Mouse (Mus musculus): Measurements from ENCODE around the gene Slc6a18. TPM values are rescaled to one million over a fixed set of nuclear protein-coding genes. Genes with fewer than 3 reads are reported as not detected.

The Slc6a18 gene
- polyA plus RNA-seq (2015; fragmentation: Nextera tagmentation; extraction: Ambion mirVana), result 75.5 and 76.6 TPM in 2 replicates

DNA sequence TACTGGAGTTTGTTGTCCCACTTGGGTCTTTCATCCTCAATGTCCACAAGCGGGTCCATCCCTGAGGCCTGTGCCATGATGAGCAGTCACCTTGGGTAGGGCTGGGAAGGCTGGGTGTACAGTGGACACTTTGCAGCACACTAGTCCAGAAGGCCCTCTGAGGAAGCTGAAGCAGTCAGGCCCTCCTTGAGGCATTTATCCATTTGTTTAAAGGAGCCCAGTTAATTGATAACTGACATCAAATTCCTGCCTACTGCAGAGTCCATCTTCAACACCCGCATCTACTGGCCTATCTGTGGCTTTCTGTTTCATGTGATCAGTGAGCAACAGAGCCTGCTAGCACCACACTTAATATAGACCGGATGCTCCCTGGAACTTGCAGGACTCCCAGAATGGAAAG is at the start of gene Slc6a18:
Gene Slc6a18, minus strand, starts transcription at position 171 of the 400 bp plus-strand sequence.
- H3K27me3 ChIP-seq (ENCODE audit: insufficient read depth, low read length), result no peaks in the 10 kb centered on the region
- H3K4me3 ChIP-seq (replicated peaks; ENCODE audit: low read depth, low read length), result no peak within 1 kb of the TSS
- 0 out of 2 replicates have a peak within 1 kb of the TSS, but pooled peaks have one; percentile 18 for H3K4me2 ChIP-seq (ENCODE audit: low read length)
- H3K27ac ChIP-seq, result peak within 1 kb of the TSS; percentile 52; the same call in 1 of the 2 replicates
- no peak for DNase-seq (ENCODE audit: low spot score)
- no peak for TF ChIP-seq CTCF (IDR thresholded peaks at IDR 0.05; ENCODE audit: low read depth)
- peaks cover 3% of the 10 kb centered on the region; the same call in 1 of the 2 replicates for H3K4me1 ChIP-seq (replicated peaks; ENCODE audit: insufficient read depth, low read length)
- WGBS, result 78% methylated on average over 3 of the region's 3 CpGs
- no peaks in the 10 kb centered on the region for H3K36me3 ChIP-seq (ENCODE audit: insufficient read depth, low read length)
- no peaks in the 10 kb centered on the region for H3K9me3 ChIP-seq (replicated peaks; ENCODE audit: low read length)
- H3K9ac ChIP-seq (ENCODE audit: low read depth, low read length), result no peak within 1 kb of the TSS
- no peak for ATAC-seq (replicated peaks; ENCODE audit: low FRiP score, low read depth)

DNA sequence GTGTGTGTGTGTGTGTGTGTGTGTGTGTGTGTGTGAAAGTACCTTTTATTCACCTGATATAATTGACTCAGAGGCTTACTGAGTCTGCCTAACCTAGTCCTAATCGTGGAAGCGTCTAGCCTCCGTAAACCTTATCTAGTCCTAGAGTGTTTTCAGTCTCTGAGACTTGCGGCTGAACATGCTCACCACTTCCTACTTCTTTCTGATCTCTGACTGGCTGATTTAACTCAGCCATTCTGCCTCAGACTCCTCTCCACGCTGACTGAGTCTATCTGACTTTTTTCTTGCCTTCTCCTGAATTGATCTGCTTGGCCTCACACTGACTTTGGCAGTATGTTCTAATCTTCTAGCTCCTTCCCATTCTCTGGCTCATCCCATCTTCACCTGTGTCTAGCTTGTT is 47.5 kb upstream of the Slc6a18 start:
- H3K27ac ChIP-seq, result no peak overlapping the region
- WGBS, result 86% methylated on average over 5 of the region's 5 CpGs
- H3K4me2 ChIP-seq (ENCODE audit: low read length), result no peak overlapping the region
- DNase-seq (ENCODE audit: low spot score), result no peak
- no peak for TF ChIP-seq CTCF (IDR thresholded peaks at IDR 0.05; ENCODE audit: low read depth)
- H3K9ac ChIP-seq (ENCODE audit: low read depth, low read length), result no peak overlapping the region
- no peak overlapping the region for H3K4me3 ChIP-seq (replicated peaks; ENCODE audit: low read depth, low read length)
- no peaks in the 10 kb centered on the region for H3K4me1 ChIP-seq (replicated peaks; ENCODE audit: insufficient read depth, low read length)
- no peaks in the 10 kb centered on the region for H3K9me3 ChIP-seq (replicated peaks; ENCODE audit: low read length)
- no peaks in the 10 kb centered on the region for H3K27me3 ChIP-seq (ENCODE audit: insufficient read depth, low read length)
- H3K36me3 ChIP-seq (ENCODE audit: insufficient read depth, low read length), result no peaks in the 10 kb centered on the region
- no peak for ATAC-seq (replicated peaks; ENCODE audit: low FRiP score, low read depth)

DNA sequence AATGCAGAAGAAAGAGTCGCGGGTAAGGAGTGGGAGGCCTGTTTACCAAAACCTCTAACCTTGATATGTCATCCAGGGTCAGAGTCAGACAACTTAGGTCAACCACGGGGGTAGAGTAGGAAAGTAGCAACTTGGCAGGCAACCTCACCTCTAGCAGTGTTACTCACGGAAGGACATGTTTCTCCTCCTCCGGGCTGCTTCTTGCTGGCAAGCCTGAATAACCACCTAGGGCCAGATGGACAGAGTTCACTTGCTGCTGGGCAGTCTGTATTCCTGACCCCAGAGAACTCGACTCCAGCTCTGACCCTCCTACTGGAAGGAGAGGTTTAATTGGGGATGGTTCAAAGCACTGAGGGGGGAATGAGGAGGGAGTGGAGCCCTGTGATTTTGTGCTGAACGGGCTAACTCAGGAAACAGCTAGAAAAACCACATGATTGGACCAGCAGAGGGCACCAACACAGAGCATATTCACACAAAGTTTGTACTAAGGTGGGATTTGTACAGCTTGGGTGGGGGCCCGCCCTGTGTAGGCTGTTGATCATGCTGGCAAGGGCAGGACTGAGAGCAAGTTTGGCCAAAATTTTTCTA is 45.4 kb upstream of the Slc6a18 start:
- no peaks in the 10 kb centered on the region for H3K4me1 ChIP-seq (replicated peaks; ENCODE audit: insufficient read depth, low read length)
- ATAC-seq (replicated peaks; ENCODE audit: low FRiP score, low read depth) (peak; percentile 72), DNase-seq (ENCODE audit: low spot score) (peak; percentile 68)
- TF ChIP-seq CTCF (IDR thresholded peaks at IDR 0.05; ENCODE audit: low read depth), result peak; percentile 77
- no peaks in the 10 kb centered on the region for H3K36me3 ChIP-seq (ENCODE audit: insufficient read depth, low read length)
- H3K27me3 ChIP-seq (ENCODE audit: insufficient read depth, low read length), result no peaks in the 10 kb centered on the region
- H3K4me3 ChIP-seq (replicated peaks; ENCODE audit: low read depth, low read length), result no peak overlapping the region
- H3K4me2 ChIP-seq (ENCODE audit: low read length), result no peak overlapping the region
- no peaks in the 10 kb centered on the region for H3K9me3 ChIP-seq (replicated peaks; ENCODE audit: low read length)
- no peak overlapping the region for H3K9ac ChIP-seq (ENCODE audit: low read depth, low read length)
- no peak overlapping the region for H3K27ac ChIP-seq
- 23% methylated on average over 8 of the region's 8 CpGs for WGBS

DNA sequence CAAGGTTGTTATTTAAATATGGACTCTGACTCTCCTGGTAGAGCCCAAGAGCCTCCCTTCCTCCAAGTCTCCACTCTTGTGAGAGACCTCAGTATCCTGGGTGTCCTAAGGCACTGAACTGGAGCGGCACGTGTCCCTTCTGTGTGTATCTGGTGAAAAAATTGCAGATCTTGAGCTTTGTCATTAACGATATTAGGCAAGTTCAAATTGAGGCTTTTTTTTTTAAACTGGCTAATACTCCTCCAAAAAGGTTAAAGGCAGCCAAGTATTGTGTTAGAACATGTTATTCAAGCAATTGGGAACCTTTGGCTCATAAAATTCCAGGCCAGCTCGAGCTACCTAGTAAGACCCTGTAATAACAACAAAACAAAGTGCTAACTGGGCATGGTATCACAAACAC is 42.4 kb upstream of the Slc6a18 start:
- no peak for TF ChIP-seq CTCF (IDR thresholded peaks at IDR 0.05; ENCODE audit: low read depth)
- no peak overlapping the region for H3K4me3 ChIP-seq (replicated peaks; ENCODE audit: low read depth, low read length)
- DNase-seq (ENCODE audit: low spot score), result no peak
- H3K4me2 ChIP-seq (ENCODE audit: low read length), result no peak overlapping the region
- no peaks in the 10 kb centered on the region for H3K9me3 ChIP-seq (replicated peaks; ENCODE audit: low read length)
- no peak for ATAC-seq (replicated peaks; ENCODE audit: low FRiP score, low read depth)
- 81% methylated on average over 4 of the region's 4 CpGs for WGBS
- no peak overlapping the region for H3K9ac ChIP-seq (ENCODE audit: low read depth, low read length)
- no peaks in the 10 kb centered on the region for H3K27me3 ChIP-seq (ENCODE audit: insufficient read depth, low read length)
- H3K4me1 ChIP-seq (replicated peaks; ENCODE audit: insufficient read depth, low read length), result no peaks in the 10 kb centered on the region
- no peaks in the 10 kb centered on the region for H3K36me3 ChIP-seq (ENCODE audit: insufficient read depth, low read length)
- no peak overlapping the region for H3K27ac ChIP-seq

DNA sequence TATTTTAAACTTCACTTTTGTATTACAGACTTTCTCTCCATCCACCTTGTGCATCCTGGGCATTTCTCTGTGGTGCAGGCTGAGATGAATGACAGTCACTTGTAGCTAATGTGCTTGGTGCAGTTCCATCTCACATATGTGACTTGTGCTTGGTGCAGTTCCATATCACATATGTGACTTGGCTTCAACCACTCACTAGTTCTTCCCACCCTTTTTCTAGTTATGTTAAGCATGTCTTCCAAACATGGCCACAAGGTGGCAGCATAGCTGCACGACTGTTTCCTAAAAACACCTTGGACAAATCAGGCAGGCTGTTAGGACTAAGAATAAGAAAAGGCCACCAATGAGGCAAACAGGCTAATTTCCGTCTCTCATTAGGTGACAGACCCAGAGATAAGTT is 40.4 kb upstream of the Slc6a18 start:
- DNase-seq (ENCODE audit: low spot score) (peak; percentile 89), ATAC-seq (replicated peaks; ENCODE audit: low FRiP score, low read depth) (0 out of 2 replicates have a peak, but pooled peaks have one; percentile 9)
- peak; percentile 97 for TF ChIP-seq CTCF (IDR thresholded peaks at IDR 0.05; ENCODE audit: low read depth)
- Histone ChIP-seq H3K4me2 (ENCODE audit: low read length) (no peak overlapping the region), H3K27me3 (ENCODE audit: insufficient read depth, low read length) (no peaks in the 10 kb centered on the region), H3K4me3 (replicated peaks; ENCODE audit: low read depth, low read length) (no peak overlapping the region), H3K9ac (ENCODE audit: low read depth, low read length) (no peak overlapping the region), H3K27ac (no peak overlapping the region), H3K36me3 (ENCODE audit: insufficient read depth, low read length) (no peaks in the 10 kb centered on the region), H3K9me3 (replicated peaks; ENCODE audit: low read length) (no peaks in the 10 kb centered on the region), H3K4me1 (replicated peaks; ENCODE audit: insufficient read depth, low read length) (no peaks in the 10 kb centered on the region)
- WGBS, result 3% methylated on average over 2 of the region's 2 CpGs

DNA sequence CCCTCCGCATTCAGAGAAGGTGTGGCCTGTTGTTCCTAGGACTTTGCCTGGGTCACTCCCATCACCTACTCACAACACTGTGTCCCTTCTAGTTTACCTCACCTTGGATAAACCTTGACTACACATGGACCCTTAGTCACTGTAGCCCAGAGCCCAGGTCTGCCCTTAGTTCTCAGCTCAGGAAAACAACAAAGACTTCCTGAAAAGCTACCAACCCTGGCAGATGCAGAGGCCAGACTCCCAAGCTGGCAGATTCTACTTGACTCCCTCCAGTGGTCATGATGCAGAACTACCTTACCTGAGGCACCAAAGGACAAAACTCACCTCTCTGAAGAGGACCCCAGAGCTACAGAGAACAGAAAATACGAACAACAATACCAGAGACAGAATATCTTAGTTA is 36.2 kb upstream of the Slc6a18 start:
- H3K9me3 ChIP-seq (replicated peaks; ENCODE audit: low read length), result no peaks in the 10 kb centered on the region
- ATAC-seq (replicated peaks; ENCODE audit: low FRiP score, low read depth), result peak; percentile 41; the same call in 1 of the 2 replicates
- peak; percentile 59 for DNase-seq (ENCODE audit: low spot score)
- TF ChIP-seq CTCF (IDR thresholded peaks at IDR 0.05; ENCODE audit: low read depth), result peak; percentile 73
- no peaks in the 10 kb centered on the region for H3K36me3 ChIP-seq (ENCODE audit: insufficient read depth, low read length)
- H3K4me3 ChIP-seq (replicated peaks; ENCODE audit: low read depth, low read length), result no peak overlapping the region
- no peak overlapping the region for H3K9ac ChIP-seq (ENCODE audit: low read depth, low read length)
- no peaks in the 10 kb centered on the region for H3K27me3 ChIP-seq (ENCODE audit: insufficient read depth, low read length)
- 81% methylated on average over 2 of the region's 2 CpGs for WGBS
- H3K4me2 ChIP-seq (ENCODE audit: low read length), result no peak overlapping the region
- H3K4me1 ChIP-seq (replicated peaks; ENCODE audit: insufficient read depth, low read length), result 0 out of 2 replicates have a peak, but pooled peaks cover 10% of the 10 kb centered on the region
- no peak overlapping the region for H3K27ac ChIP-seq

Data from kidney, postnatal 0 days (tissue).